Mouse (Mus musculus): Measurements from ENCODE around the gene Lemd2.

- no peak for TF ChIP-seq CTCF (IDR thresholded peaks at IDR 0.05; ENCODE audit: low read depth)
- no peak for TF ChIP-seq EP300 (optimal IDR thresholded peaks at IDR 0.05)
Measured at GRCm38 (mm10) chr17:27226701-27227100, 22.4 kb upstream of the Lemd2 start.
